ENCODE assay signal across 22 mouse cellular contexts in genomic region chr11:72767716-72768115, GRCm38 (mm10). TPM values are rescaled to one million over a fixed set of nuclear protein-coding genes. Genes with fewer than 3 reads are reported as not detected.
A peak's percentile ranks its signal among the peaks of the same experiment; 100 is the strongest.
DNase-seq lines count a peak whose midpoint lies in the region; ATAC-seq and TF ChIP-seq lines count a peak whose summit lies in the region.
"Had no signal": no experiment of that assay in that cellular context is flagged by ENCODE, and none has a peak within 500 bp of the region (broad histone marks: within the 10 kb centered on the region; RNA-seq: fewer than 3 reads in every experiment).

No protein-coding gene starts in this region.

- no peak for DNase-seq in intestine, embryonic 14.5 days (ENCODE audit: low spot score)
- DNase-seq in MEL (ENCODE audit: low read depth, low spot score), result peak; percentile 17
- DNase-seq in adrenal gland, postnatal 14 days, result peak; percentile 52
- no peak for DNase-seq in spleen, adult 18-20 months
- DNase-seq in frontal cortex, postnatal 25 days (ENCODE audit: low spot score in 2 of 2), result no peak
- DNase-seq: cerebellum, adult 18-20 months; cerebellum, postnatal 14 days; gastrocnemius, postnatal 14 days; layer of hippocampus, postnatal 36 days; midbrain, embryonic 14.5 days; right cerebral cortex, postnatal 4 days; thymus, adult 2 months; thymus, postnatal 36 days had no signal

- 90% methylated on average over 8 of the region's 8 CpGs for WGBS in intestine, embryonic 14.5 days
- WGBS in intestine, postnatal 0 days, result 83% methylated on average over 8 of the region's 8 CpGs

- H3K27me3 ChIP-seq in intestine, embryonic 14.5 days (replicated peaks; ENCODE audit: control insufficient read depth, insufficient read depth, low read length), result no peaks in the 10 kb centered on the region
- no peaks in the 10 kb centered on the region for H3K27me3 ChIP-seq in intestine, postnatal 0 days (replicated peaks; ENCODE audit: control insufficient read depth, insufficient read depth, low read length)
- H3K27me3 ChIP-seq in MEL (ENCODE audit: control insufficient read depth in 1 of 2, insufficient read depth in 2 of 2, low read length in 2 of 2), result no peaks in the 10 kb centered on the region
- H3K27me3 ChIP-seq: forebrain, embryonic 13.5 days; liver, embryonic 15.5 days; Patski had no signal

- TF ChIP-seq RAD21 in MEL (IDR thresholded peaks at IDR 0.05; ENCODE audit: low read depth, low read length), result no peak

- no peak for TF ChIP-seq POLR2A in MEL (IDR thresholded peaks at IDR 0.05; ENCODE audit: control insufficient read depth in 1 of 2, insufficient read depth in 1 of 2, low read depth in 1 of 2, low read length in 2 of 2, poor library complexity in 1 of 2)

- ATAC-seq in intestine, embryonic 14.5 days (replicated peaks; ENCODE audit: low FRiP score, low TSS enrichment, low read depth), result no peak
- no peak for ATAC-seq in intestine, postnatal 0 days
- ATAC-seq in neutrophil, adult 5-6 weeks (ENCODE audit: extremely low read depth, insufficient number of reproducible peaks, low FRiP score, poor library complexity, severe bottlenecking), result 0 out of 2 replicates have a peak, but pooled peaks have one; percentile 13
- no peak for ATAC-seq in megakaryocyte, adult 5-6 weeks (ENCODE audit: poor library complexity, severe bottlenecking)
- ATAC-seq: forebrain, embryonic 13.5 days; Patski had no signal

- no peak for TF ChIP-seq EP300 in MEL (IDR thresholded peaks at IDR 0.05; ENCODE audit: low read depth in 1 of 2, low read length in 2 of 2)

- no peaks in the 10 kb centered on the region for H3K9me3 ChIP-seq in intestine, embryonic 14.5 days (ENCODE audit: control insufficient read depth, low read length)
- no peaks in the 10 kb centered on the region for H3K9me3 ChIP-seq in intestine, postnatal 0 days (ENCODE audit: control insufficient read depth)
- no peaks in the 10 kb centered on the region for H3K9me3 ChIP-seq in MEL (replicated peaks; ENCODE audit: insufficient read depth, low read length)
- H3K9me3 ChIP-seq: forebrain, embryonic 13.5 days; G1E; liver, embryonic 15.5 days had no signal

- H3K4me2 ChIP-seq in intestine, embryonic 14.5 days (ENCODE audit: low read length), result no peak overlapping the region
- no peak overlapping the region for H3K4me2 ChIP-seq in intestine, postnatal 0 days (replicated peaks; ENCODE audit: low read depth)
- H3K4me2 ChIP-seq: forebrain, embryonic 13.5 days; liver, embryonic 15.5 days had no signal

- TF ChIP-seq CTCF in intestine, postnatal 0 days (IDR thresholded peaks at IDR 0.05; ENCODE audit: low read depth), result no peak
- no peak for TF ChIP-seq CTCF in MEL (IDR thresholded peaks at IDR 0.05 in 2 of 3, conservative IDR thresholded peaks at IDR 0.05 in 1 of 3; ENCODE audit: control insufficient read depth in 1 of 3, insufficient read depth in 1 of 3, low read depth in 2 of 3, low read length in 3 of 3, poor library complexity in 1 of 3, severe bottlenecking in 1 of 3)

- H3K4me1 ChIP-seq in intestine, embryonic 14.5 days (replicated peaks; ENCODE audit: control insufficient read depth, insufficient read depth, low read length), result peaks cover 4% of the 10 kb centered on the region; the same call in 1 of the 2 replicates
- no peaks in the 10 kb centered on the region for H3K4me1 ChIP-seq in intestine, postnatal 0 days (replicated peaks; ENCODE audit: control insufficient read depth, insufficient read depth, low read length)
- H3K4me1 ChIP-seq in MEL (ENCODE audit: control insufficient read depth in 1 of 2, insufficient read depth in 2 of 2, low read length in 2 of 2), result no peaks in the 10 kb centered on the region
- H3K4me1 ChIP-seq: forebrain, embryonic 13.5 days; liver, embryonic 15.5 days had no signal

- peak overlapping the region; percentile 70 for H3K27ac ChIP-seq in intestine, embryonic 14.5 days (ENCODE audit: low read depth)
- no peak overlapping the region for H3K27ac ChIP-seq in intestine, postnatal 0 days (ENCODE audit: low read depth, low read length)
- no peak overlapping the region for H3K27ac ChIP-seq in MEL (ENCODE audit: control insufficient read depth, low read depth, low read length)
- H3K27ac ChIP-seq: forebrain, embryonic 13.5 days; kidney, postnatal 0 days; liver, embryonic 15.5 days; macrophage had no signal

- no peak overlapping the region for H3K4me3 ChIP-seq in intestine, embryonic 14.5 days (ENCODE audit: low read depth, low read length)
- H3K4me3 ChIP-seq in intestine, postnatal 0 days (ENCODE audit: low read depth, low read length), result no peak overlapping the region
- no peak overlapping the region for H3K4me3 ChIP-seq in MEL (ENCODE audit: control insufficient read depth in 1 of 2, insufficient read depth in 1 of 2, low read depth in 2 of 2, low read length in 2 of 2)
- H3K4me3 ChIP-seq: forebrain, embryonic 13.5 days; liver, embryonic 15.5 days had no signal

- H3K36me3 ChIP-seq in intestine, embryonic 14.5 days (ENCODE audit: control insufficient read depth, insufficient read depth, low read length), result peaks cover 48% of the 10 kb centered on the region
- H3K36me3 ChIP-seq in intestine, postnatal 0 days (ENCODE audit: control insufficient read depth, insufficient read depth), result peaks cover 46% of the 10 kb centered on the region
- H3K36me3 ChIP-seq in MEL (ENCODE audit: control insufficient read depth in 1 of 2, insufficient read depth in 2 of 2, low read length in 2 of 2), result peaks cover 2 to 16% of the 10 kb centered on the region in 2 experiments; a peak in 3 of 4 replicates

- H3K79me2 ChIP-seq in MEL (ENCODE audit: control insufficient read depth, insufficient read depth, low read length, poor library complexity), result no peaks in the 10 kb centered on the region

- H3K9ac ChIP-seq in intestine, embryonic 14.5 days (ENCODE audit: low read length), result no peak overlapping the region
- H3K9ac ChIP-seq in intestine, postnatal 0 days (ENCODE audit: low read depth, low read length), result no peak overlapping the region
- H3K9ac ChIP-seq in MEL (ENCODE audit: control insufficient read depth, low read depth, low read length, poor library complexity, severe bottlenecking), result no peak overlapping the region
- H3K9ac ChIP-seq: forebrain, embryonic 13.5 days; liver, embryonic 15.5 days had no signal

TF ChIP-seq in MEL, 35 proteins besides CTCF, POLR2A, EP300 and RAD21:
- no peak for TF ChIP-seq USF1 (IDR thresholded peaks at IDR 0.05; ENCODE audit: low read depth, low read length)
- TF ChIP-seq POLR2AphosphoS5 (IDR thresholded peaks at IDR 0.05; ENCODE audit: borderline replicate concordance, low read depth, low read length), result peak; percentile 28; the same call in 1 of the 2 replicates

RNA-seq across cellular contexts. Expression of gene Cyb5d2, which starts 28.2 kb away (rescaled TPM):
- 2.5 and 3.7 TPM in 2 replicates for polyA plus RNA-seq in intestine, embryonic 14.5 days (2014; fragmentation: Nextera tagmentation; extraction: Ambion mirVana)
- 3.1 and 4.0 TPM in 2 replicates for polyA plus RNA-seq in intestine, postnatal 0 days (2015; fragmentation: Nextera tagmentation; extraction: Ambion mirVana)
- 5.9 and 7.2 TPM in 2 replicates for total RNA-seq in MEL (2012; rRNA removed)
- polyA plus RNA-seq in MEL (2012; ENCODE audit: insufficient read depth in 1 of 2, insufficient read length in 2 of 2, low read depth in 1 of 2, low replicate concordance in 2 of 2, missing spikeins in 1 of 2), result 1 to 10 TPM in 1 of 2 experiments, not detected in 1; 4.6 TPM
- total RNA-seq in adrenal gland, postnatal 14 days (2021), result 14.2 and 14.5 TPM in 2 replicates
- 12.7 and 12.9 TPM in 2 replicates for total RNA-seq in neutrophil, adult 5-6 weeks (2017)
- total RNA-seq in megakaryocyte, adult 5-6 weeks (2015), result 2.9 and 4.0 TPM in 2 replicates
- total RNA-seq in megakaryocyte, adult 5-6 weeks (2017), result 3.9 and 5.6 TPM in 2 replicates

RNA-seq across cellular contexts. Expression of gene Zzef1, which starts 28.3 kb away (rescaled TPM):
- polyA plus RNA-seq in intestine, embryonic 14.5 days (2014; fragmentation: Nextera tagmentation; extraction: Ambion mirVana), result 12.2 and 12.8 TPM in 2 replicates
- polyA plus RNA-seq in intestine, postnatal 0 days (2015; fragmentation: Nextera tagmentation; extraction: Ambion mirVana), result 13.9 and 17.6 TPM in 2 replicates
- 11.8 and 13.3 TPM in 2 replicates for total RNA-seq in MEL (2012; rRNA removed)
- 10 to 100 TPM in 1 of 2 experiments, not detected in 1; 17.6 TPM for polyA plus RNA-seq in MEL (2012; ENCODE audit: insufficient read depth in 1 of 2, insufficient read length in 2 of 2, low read depth in 1 of 2, low replicate concordance in 2 of 2, missing spikeins in 1 of 2)
- 32.3 and 38.2 TPM in 2 replicates for total RNA-seq in adrenal gland, postnatal 14 days (2021)
- total RNA-seq in neutrophil, adult 5-6 weeks (2017), result 74.2 and 77.9 TPM in 2 replicates
- total RNA-seq in megakaryocyte, adult 5-6 weeks (2015), result 26.9 and 27.1 TPM in 2 replicates
- total RNA-seq in megakaryocyte, adult 5-6 weeks (2017), result 32.1 and 43.5 TPM in 2 replicates

Comparison
In these comparisons a context has a peak if more than half of its experiments do, and no peak if none do; other contexts are left out.
1. DNase-seq: peak in MEL (single experiment) and adrenal gland, postnatal 14 days (single experiment); none in intestine, embryonic 14.5 days (single experiment), spleen, adult 18-20 months (0 of 2) and frontal cortex, postnatal 25 days (0 of 2).